Mouse (Mus musculus) cerebral cortex, adult 2 months (tissue): ENCODE results near the gene Fbxl17.

Experiments
- WGBS: fragments of 180-500 bp; shearing (Covaris S2); methylation state at CpG from one replicate; pipeline ENCODE4 v1.1.7; 2018; 5-methylcytosine and 5-hydroxymethylcytosine counted together

Fbxl17 gene

DNA sequence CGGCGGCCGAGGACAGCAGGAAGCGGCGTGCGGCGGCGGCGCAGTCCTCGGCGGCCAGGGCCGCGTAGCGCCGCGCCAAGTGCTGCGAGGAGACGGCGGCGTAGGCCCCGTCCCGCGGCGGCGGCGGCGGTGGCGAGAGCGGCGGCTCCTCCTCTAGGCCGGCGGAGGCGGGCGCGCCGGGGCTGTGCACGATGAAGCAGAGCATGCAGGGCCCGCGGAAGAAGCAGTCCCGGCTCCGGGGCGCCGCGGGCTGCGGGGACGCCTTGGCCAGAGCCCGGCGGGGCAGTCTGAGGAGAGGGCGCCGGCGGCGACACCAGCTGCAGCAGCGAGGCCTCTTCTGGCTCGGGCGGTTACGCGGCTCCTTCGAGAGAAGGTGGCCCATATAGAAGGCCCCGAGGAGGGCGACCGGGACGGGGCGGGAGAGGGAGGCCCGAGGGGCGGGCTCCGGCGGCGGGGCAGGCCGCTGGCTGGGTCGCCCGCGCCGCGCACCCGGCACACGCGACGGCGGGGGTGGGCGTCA, at the start of gene Fbxl17:
Fbxl17 (minus strand) TSS at position 382 of the 520 bp plus-strand sequence.
- WGBS = under 1% methylated on average over 78 of the region's 80 CpGs

DNA sequence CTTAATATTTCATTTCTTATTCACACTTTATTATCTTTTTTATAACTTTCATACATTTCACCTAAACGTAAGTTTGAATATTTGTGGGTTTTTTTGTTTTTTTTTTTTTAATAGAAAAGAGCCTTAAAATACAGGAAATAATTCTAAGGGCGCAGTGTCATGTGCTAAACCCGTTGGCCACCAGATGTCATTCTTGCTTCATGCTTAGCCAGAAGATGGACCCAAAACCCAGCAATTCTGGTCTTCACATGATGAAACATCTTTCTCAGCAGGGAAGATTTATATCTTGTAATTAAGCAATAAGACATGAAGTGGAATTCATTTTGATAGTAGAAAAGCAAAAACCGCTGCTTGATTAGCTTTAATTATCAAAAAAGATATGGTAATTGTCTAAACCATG, 47.6 kb upstream of the Fbxl17 start:
- 80% methylated on average over 4 of the region's 4 CpGs for WGBS

DNA sequence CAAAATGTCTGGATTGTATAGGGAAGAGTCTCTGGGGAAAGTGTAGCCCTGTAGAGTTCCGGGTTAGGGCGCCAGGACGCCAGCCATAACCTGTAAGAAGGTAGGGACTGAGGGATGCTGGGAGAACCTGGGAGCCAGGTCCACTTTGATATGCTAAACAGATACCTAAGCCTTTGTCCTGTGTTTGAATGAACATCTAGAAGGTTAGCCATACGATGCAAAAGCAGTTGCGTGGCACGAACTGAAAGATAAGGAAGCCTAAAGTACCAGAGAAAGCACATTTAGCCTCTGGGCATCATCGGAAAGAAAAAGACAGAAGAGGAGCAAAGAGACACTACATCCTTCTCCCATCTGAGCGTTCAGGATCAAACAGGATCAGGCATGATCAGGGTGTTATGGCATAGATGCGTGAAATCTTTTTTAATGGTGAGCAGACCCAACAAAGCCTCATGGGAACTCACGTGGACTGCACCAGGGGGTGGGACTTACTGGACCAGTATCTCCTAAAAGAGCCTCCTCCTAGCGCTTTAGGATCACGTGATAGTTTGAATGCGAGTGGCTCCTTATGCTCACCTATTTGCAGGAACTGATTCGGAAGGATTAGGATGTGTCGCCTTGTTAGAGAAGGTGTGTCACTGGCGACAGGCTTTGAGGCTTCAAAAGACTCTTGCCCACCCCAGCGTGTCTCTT, 34.9 kb upstream of the Fbxl17 start:
- WGBS = 92% methylated on average over 17 of the region's 17 CpGs

DNA sequence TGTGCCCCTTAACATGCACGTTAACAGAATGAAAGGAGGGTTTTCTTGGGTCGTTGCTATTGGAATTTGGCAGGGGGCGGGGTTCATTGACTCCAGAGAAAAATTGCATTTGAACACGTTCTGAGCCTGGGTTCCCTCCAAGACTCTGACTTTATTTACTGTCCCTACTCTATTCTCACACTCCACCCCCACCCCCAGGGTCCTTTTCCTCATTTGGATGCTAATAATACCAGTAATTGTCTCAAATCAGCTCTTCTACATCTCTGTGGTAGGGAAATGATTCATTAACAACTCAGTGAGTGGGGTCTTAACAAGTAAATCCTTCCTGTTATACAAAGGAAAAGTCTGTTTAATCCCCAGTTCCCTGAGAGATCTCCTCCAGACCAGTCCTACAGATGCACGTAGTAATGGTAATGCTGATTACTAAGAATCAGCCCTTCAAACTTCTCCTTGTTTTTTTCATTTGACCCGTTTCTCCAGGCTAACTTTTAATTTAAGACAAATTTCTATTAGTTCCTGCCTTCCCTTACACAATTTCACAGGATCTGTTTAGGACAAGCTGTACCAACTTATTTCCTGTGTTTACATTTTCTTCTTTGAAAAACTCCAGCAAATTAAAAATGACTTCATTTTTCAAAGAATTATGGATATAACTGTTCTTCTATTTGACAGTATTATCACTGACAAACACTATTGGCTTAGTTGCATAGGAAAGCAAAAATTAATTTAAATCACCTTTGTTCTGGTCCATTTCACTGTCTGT, 33.4 kb upstream of the Fbxl17 start:
- WGBS = 50% methylated on average over 6 of the region's 6 CpGs

DNA sequence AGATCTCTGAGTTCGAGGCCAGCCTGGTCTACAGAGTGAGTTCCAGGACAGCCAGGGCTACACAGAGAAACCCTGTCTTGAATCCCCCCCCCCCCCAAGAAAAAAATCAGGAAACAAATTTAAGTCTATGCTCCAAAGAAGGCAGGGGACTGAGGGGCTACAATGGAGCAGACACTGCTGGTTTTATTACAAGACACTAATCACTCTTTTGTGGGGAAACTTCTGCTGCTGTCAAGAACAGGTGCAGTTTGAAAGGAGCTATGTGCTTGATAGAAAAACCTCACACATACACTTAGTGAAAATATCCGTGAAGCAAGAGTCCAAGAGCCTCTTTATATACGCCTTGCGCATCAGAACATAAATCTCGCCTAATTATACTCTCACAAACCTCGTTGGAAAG, 29.7 kb upstream of the Fbxl17 start:
- 72% methylated on average over 6 of the region's 6 CpGs for WGBS

DNA sequence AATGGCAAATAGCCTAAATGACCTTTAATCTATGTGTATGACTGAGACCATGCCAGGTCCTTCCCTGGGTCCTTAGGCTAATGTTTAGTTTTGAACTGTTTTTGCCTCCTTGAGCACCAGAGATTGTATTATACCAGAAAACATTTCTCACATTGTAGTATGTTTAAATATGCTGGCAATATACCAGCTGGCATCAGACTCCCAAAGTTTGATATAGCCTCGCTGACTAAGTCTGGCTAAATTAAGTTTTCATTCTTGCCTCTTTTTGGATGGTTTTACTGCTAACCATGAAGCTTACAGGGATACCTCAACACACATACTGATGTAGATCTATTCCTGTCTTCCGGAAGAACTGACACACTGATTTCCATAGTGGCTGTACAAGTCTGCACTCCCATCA, 20.9 kb upstream of the Fbxl17 start:
- WGBS = 57% methylated on average over 2 of the region's 2 CpGs

DNA sequence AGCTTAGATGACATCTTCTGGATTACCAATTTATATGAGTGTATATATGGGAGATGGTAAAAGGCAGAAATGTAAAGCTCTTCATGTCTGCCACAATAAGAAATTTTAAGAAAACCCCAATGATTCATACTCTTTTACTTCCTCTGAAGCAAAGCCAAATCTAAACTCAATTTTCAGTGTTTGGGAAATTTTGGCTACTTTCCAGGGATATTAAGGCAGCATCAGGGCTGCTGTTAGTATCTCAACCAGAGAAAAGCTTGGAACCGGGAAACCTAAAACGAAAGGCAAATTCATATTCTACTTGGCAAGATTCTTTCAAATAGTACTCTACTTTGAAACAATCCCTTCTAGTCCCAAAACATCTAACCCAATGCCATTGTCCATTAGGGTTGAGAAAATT, 10.6 kb upstream of the Fbxl17 start:
- WGBS = 83% methylated on average over 2 of the region's 2 CpGs

DNA sequence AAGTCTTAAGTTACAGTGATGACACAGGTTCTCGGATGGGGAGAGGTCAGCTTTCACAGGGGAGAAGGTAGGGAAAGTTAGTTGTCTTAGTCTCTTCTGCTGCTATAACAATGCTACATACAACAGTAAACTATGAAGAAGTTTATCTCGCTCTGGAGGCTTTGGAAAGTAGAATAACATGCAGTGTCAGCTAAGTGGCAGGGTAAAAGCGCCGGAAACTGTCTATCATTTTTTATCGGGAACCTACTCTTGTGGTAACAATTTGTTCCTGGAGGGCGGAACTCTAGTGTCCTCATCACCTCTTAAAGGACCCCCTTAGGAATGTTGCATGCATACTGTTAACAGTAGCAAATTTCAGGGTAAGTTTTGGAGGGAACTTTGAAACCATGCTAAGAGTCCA, 1.3 kb upstream of the Fbxl17 start:
- WGBS = 90% methylated on average over 6 of the region's 6 CpGs

DNA sequence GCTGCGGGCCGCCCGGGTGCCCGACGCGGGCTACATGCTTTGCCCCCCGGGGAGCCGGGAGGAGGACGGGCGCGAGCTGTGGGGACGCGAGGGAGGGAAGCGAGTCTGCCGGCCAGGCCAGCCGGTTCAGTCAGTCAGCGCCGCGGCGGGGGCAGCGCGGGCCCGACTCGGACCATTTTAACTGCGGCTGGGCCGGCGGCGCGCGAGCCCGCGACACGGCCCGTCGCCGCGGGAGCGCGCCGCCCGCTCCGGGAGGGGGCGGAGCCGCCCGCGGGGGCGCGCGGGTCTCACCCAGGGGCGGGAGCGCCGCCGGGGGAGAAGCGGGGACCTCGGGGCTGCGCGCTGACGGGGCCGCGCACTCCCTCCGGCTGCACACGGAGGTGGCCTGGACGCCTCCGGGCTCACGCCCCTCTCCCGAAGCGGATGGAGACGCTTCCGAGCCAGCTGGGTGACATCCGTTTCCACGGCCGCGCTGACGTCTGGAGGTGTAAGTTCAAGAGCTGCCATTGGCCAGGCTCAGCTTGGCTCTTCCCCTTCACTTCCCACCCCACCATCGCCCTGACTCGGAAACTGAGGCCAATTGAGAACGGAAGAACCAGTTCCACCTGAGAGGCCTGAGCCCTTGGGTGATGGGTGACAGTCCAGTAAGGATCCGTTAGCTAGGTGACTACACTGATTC, 478 bp upstream of the Fbxl17 start:
- WGBS = under 1% methylated on average over 41 of the region's 78 CpGs

DNA sequence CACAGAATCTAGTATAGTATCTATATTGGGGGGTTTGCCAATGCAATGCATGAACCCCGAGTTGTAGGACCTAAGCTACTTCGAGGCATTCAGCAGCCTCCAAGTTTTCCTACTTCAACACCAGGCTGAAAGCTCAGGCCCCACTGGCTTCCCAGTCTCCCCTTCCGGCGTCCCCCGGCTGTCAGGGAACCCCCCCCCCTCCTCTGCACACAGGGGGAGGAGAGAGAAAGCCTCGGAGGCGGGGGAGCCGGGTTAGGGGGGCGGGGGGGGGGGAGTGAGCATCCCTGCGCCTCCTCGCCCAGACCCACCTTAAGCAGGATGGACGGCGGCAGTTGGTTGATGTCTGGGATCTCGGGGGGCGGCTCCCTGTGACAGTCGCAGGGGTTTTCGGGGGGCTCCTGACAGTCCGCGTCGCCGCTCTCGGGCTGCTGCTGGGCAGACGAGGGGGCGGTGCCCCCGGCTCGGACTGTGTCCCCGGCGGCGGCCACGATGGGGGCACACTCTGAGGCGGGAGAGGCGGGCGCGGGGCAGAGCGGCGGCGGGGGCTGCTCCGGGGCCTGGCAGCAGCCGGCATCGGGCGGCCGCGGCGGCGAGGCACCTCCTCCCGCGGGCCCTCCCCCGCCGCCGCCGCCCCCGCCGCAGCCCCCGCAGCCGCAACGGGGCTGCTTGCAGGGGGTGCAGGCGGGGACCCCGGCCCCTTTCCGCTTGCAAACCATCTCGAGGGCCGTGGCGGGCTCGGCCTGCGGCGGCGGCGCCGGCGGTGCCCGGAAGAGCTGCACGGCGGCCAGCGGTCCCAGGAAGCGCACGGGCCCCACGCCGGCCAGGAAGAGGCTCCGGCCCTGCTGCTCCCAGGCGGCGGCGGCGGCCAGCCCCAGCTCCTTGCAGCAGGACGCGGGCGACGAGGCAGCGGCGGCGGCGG, 841 bp downstream of the Fbxl17 start:
- WGBS = under 1% methylated on average over 52 of the region's 90 CpGs

DNA sequence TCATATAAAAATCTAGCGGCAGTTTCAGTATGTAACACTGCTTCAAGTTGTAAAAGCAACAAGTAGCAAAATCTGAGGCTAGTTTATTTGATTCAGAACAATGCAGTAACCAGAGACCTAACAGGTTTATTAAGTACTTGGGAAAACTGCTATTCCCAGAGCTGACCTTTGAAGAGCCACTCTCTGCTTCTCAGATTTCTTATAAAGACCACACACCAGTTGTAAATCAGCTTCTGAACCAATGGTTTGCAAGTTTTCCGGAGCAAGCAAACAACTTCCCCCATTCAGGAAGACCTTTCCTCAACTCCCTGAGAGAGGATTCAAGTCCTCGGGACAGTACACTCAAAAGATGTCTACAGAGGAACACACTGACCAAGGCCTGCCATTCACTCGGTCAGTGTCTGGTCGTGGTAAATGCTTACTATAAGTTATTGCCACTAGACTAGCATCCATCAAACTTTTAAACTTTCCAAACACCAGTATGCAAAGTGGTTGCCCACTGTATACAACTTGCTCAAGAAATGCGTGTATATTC, 1.6 kb downstream of the Fbxl17 start:
- 11% methylated on average over 6 of the region's 6 CpGs for WGBS

DNA sequence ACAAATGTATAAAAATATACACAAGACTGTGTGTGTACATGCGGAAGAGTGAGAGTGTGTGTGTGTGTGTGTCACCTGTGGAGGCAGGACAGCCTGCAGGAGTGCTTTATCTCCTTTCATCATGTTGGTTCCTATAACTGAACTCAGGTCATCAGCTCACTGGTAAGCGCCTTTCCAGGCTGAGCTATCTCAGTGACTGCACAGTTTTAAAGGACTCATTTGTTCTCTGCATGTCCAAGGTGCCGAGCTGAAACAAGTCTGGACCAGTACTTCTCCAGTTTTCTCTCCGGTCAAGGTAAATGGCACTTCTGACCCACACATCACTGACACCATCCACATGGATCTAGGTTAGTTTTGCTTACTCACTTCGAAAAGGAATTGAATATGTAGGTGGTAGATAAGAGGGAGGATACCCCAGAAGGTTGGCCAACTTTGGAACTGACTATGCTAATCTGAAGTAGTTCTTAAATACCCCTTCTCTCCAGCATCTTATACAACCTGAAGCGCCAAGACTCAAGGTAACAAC, 2.5 kb downstream of the Fbxl17 start:
- 79% methylated on average over 6 of the region's 6 CpGs for WGBS

DNA sequence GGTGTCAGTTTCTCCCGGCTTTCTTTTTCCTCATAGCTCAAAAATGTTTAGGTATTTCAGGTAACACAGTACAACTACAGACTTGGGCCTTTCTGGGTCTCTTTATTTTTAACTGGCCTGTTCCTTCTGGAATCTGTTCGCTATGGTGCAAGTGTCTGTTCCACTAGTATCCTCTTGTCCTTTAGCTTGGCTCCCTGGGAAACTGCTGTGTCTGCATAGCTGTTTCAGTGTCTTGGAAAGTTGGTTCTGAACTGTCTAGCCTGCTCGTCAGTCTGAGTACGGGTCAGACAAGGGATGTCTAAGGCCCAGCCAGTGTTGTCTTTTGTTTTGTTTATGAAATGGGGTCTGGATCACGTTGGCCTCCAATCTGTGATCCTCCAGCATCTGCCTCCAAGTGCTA, 3.7 kb downstream of the Fbxl17 start:
- WGBS = 33% methylated on average over 5 of the region's 5 CpGs

DNA sequence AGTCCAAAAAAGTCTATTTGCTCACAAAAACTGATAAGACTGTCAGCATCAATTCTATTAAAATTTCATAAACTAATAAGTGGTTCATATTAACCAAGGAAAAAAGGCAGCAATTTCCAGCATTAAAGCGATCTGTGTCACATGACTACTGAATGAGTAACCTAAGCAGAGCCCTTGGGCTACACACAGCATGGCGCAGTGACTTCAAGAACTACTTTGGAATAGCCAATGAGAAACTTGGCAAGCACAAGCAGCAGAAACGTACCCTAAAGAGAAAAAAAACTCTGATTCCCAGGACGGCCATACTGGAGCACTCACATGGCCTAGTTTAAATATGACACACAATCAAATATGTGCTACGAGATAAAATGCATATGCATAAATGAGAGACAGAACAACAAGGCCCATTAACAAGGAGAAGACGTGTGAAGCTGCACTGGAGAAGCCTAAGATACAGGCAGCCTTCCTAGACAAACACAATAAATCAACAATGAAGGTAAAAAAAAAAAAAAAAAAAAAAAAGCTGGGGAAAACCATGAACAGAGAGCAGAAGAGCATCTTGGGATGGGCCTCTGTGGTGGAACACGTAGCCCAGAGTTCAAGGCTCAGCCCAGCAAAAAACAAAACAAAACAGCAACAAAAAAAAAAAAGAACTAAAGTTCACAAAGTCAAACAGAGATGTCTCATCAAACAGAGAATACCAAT, 5.8 kb downstream of the Fbxl17 start:
- 65% methylated on average over 7 of the region's 7 CpGs for WGBS

DNA sequence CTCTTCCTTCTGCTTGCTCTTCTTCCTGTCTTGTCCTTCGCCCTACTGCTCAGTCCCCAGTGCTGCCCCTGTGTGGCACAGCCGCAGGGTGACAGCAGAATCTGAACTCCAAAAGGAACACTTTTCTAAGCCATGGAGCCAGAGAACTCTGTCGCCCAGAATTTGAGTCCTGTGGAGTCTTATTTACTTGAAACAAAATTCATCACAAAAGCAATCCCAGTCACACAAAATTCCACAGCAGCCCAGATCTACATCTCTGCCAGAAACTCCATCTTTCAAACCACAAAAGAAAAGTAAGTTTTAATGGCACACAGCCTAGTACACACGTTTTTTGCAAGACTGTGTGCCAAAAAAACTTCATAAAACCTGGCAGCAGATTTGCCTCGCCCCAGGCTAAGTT, 6.5 kb downstream of the Fbxl17 start:
- 17% methylated on average over 5 of the region's 5 CpGs for WGBS

DNA sequence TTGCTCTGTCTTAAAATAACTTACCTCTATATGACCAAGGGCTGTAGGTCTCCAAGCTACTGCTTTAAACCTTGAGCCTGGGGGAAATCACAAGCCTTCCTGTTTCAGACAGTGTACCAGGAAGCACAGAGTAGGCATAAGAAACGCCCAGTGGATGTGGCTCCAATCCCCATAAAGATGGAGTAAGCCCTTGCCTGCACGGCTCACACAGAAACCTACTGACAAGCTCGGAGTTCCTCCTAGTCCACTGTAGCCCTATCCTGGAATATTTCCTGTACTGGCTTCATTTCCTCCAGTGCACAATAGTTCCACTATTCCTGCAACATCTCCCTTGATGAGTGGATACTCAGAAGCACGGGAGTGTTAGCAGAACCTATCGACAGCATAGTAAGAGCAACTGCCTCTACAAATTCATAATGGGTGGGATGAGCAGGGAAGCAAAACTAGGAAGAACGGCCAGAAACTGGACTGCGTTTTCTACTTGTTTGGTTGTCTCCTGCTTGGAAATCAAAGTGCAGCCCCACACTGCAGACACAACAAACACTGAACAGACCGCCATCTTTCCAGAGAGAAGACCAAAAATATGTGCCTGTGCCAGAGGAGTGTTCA, 7.0 kb downstream of the Fbxl17 start:
- 47% methylated on average over 8 of the region's 8 CpGs for WGBS

DNA sequence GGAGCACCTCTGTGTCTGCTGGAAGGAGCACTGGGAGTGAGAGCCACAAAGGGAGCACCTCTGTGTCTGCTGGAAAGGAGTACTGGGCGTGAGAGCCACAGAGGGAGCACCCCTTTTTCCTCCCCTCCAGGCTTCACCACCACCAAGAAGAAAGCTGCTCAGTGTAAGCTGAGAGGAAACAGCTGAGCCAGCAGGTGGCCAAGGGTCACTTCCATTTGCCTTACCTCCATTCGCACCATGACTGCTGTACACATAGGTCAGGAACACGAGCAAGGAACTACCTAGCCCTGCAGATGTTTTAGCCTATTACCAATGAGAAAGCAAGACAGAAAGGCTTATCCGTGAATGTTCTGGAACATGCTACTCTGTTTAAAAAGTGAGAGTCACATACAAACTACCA, 10.3 kb downstream of the Fbxl17 start:
- 83% methylated on average over 4 of the region's 4 CpGs for WGBS

DNA sequence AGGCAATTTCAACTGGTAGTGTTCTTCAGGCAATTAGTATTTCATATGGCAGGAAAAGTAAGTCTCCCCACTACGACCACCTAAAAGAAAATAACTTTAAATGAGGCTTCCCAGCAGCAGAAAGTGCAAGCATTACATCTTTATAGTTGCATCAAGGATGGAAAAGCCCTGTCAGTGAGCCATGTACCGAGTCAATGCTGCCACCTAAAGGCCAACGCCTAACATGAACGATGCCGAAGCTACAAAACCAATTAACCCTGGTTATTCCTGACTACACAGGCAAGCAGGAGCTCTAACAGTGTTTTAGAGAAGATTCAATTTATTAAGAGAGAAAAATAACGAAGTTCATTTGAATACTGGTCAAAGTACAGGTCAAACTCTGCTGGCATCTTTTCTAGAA, 32.0 kb downstream of the Fbxl17 start:
- WGBS = 4% methylated on average over 6 of the region's 6 CpGs

DNA sequence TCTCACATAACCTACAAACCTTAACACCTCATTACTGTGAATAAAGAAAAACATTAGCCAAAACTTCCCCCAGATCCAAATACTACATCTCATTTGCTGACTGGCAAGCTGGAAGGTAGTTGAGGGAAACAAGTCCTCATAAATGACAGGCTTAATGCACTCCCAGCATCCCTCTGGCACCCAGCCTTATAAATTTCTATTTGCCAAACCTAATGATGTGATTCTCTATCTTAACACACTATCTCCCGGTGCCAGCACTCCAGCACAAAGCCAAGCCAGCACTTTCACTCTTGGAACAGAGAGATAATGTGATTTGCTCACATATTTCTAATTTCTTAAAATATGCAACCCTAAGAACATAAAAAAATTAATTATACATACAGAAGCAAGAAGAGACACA, 34.6 kb downstream of the Fbxl17 start:
- WGBS = 77% methylated on average over 1 of the region's 1 CpGs

DNA sequence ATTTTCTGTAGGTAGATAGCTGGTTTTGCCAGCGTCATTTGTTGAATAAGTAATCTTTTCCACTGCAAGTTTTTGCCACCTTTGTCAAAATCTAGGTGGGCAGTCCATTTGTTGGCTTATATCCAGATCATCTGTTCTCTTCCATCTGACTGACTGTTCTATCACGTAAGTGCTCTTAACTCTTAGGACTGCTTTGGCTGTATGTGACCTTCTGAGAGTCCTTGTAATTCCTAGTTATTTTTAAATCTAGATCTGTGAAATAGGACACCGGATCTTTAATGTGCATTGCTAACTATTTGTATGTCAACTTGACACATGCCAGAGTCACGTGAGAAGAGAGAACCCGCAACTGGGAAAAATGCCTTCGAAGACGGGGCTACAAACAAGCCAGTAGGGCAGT, 37.3 kb downstream of the Fbxl17 start:
- WGBS = 90% methylated on average over 7 of the region's 7 CpGs
